29 mouse cellular contexts compared by ENCODE assay signal in genomic region chr5:123642401-123642800, GRCm38 (mm10). TPM values are rescaled to one million over a fixed set of nuclear protein-coding genes. Genes with fewer than 3 reads are reported as not detected.
DNase-seq lines count a peak whose midpoint lies in the region; ATAC-seq lines count a peak whose summit lies in the region.
"Had no signal": no experiment of that assay in that cellular context is flagged by ENCODE, and none has a peak within 500 bp of the region (broad histone marks: within the 10 kb centered on the region; RNA-seq: fewer than 3 reads in every experiment).

No protein-coding gene starts in this region.

- H3K4me1 ChIP-seq in kidney, embryonic 15.5 days, result no peaks in the 10 kb centered on the region
- H3K4me1 ChIP-seq: embryonic facial prominence, embryonic 13.5 days; forebrain, embryonic 12.5 days; limb, embryonic 15.5 days had no signal

- H3K9me3 ChIP-seq in kidney, embryonic 15.5 days (replicated peaks), result no peaks in the 10 kb centered on the region
- H3K9me3 ChIP-seq: embryonic facial prominence, embryonic 13.5 days; forebrain, embryonic 12.5 days; G1E; heart, embryonic 15.5 days; limb, embryonic 15.5 days; neural tube, embryonic 13.5 days had no signal

- no peak overlapping the region for H3K27ac ChIP-seq in kidney, embryonic 15.5 days
- H3K27ac ChIP-seq: embryonic facial prominence, embryonic 13.5 days; forebrain, embryonic 12.5 days; hindbrain, embryonic 14.5 days; left cerebral cortex, adult 2 months; limb, embryonic 15.5 days; neural tube, embryonic 13.5 days had no signal

- peak; percentile 14 for DNase-seq in kidney, postnatal 10 days
- peak; percentile 29 for DNase-seq in ovary, adult 18-20 months (ENCODE audit: low spot score)
- no peak for DNase-seq in ovary, postnatal 10 days (ENCODE audit: low spot score)
- peak; percentile 86 for DNase-seq in adrenal gland, adult 2 months
- DNase-seq in embryo, embryonic 9.5 days (ENCODE audit: extremely low spot score), result no peak
- DNase-seq in urinary bladder, postnatal 25 days (ENCODE audit: low spot score), result no peak
- DNase-seq: cerebellum, adult 2 months; cerebellum, postnatal 25 days; heart, postnatal 4 days; kidney, adult 9 months; left cerebral cortex, postnatal 4 days; lung, adult 18-20 months; lung, postnatal 4 days; midbrain, embryonic 14.5 days; right cerebral cortex, adult 18-20 months; thymus, adult 2 months had no signal

- 92% methylated on average over 17 of the region's 17 CpGs for WGBS in kidney, embryonic 15.5 days

- H3K4me2 ChIP-seq in kidney, embryonic 15.5 days, result no peak overlapping the region
- H3K4me2 ChIP-seq: embryonic facial prominence, embryonic 13.5 days; forebrain, embryonic 12.5 days; heart, embryonic 15.5 days; hindbrain, embryonic 14.5 days; limb, embryonic 15.5 days; neural tube, embryonic 13.5 days had no signal

- peaks cover 64% of the 10 kb centered on the region for H3K36me3 ChIP-seq in kidney, embryonic 15.5 days

- no peak overlapping the region for H3K9ac ChIP-seq in kidney, embryonic 15.5 days
- H3K9ac ChIP-seq: embryonic facial prominence, embryonic 13.5 days; forebrain, embryonic 12.5 days; heart, embryonic 15.5 days; hindbrain, embryonic 14.5 days; limb, embryonic 15.5 days; neural tube, embryonic 13.5 days had no signal

- no peaks in the 10 kb centered on the region for H3K27me3 ChIP-seq in kidney, embryonic 15.5 days
- H3K27me3 ChIP-seq: embryonic facial prominence, embryonic 13.5 days; forebrain, embryonic 12.5 days; heart, embryonic 15.5 days; limb, embryonic 15.5 days; neural tube, embryonic 13.5 days; Patski had no signal

- no peak overlapping the region for H3K4me3 ChIP-seq in kidney, embryonic 15.5 days (replicated peaks)
- H3K4me3 ChIP-seq: embryonic facial prominence, embryonic 13.5 days; erythroblast, embryonic 14.5 days; forebrain, embryonic 12.5 days; heart, embryonic 15.5 days; left cerebral cortex, adult 2 months; limb, embryonic 15.5 days; myocyte; neural tube, embryonic 13.5 days had no signal

- no peak for ATAC-seq in kidney, embryonic 15.5 days (replicated peaks; ENCODE audit: low FRiP score)
- ATAC-seq: activated CD4-positive, CD25-positive, alpha-beta regulatory T cell, adult 4 months; Patski had no signal

RNA-seq across cellular contexts. Expression of gene Clip1, which starts 42.0 kb away (rescaled TPM):
- polyA plus RNA-seq in kidney, embryonic 15.5 days (2015; fragmentation: Nextera tagmentation; extraction: Ambion mirVana), result 34.0 and 34.1 TPM in 2 replicates
- 10 to 100 TPM; 82.3 TPM for total RNA-seq in adrenal gland, adult 2 months (2021)
- 19.4 and 32.0 TPM in 2 replicates for polyA plus RNA-seq in adrenal gland, adult 2 months (2012; rRNA removed)

Comparison
In these comparisons a context has a peak if more than half of its experiments do, and no peak if none do; other contexts are left out.
1. DNase-seq: peak in kidney, postnatal 10 days (single experiment), ovary, adult 18-20 months (single experiment) and adrenal gland, adult 2 months (single experiment); none in ovary, postnatal 10 days (single experiment), embryo, embryonic 9.5 days (single experiment) and urinary bladder, postnatal 25 days (single experiment).